Mouse (Mus musculus): ENCODE data around the gene Asb4. TPM values are rescaled to one million over a fixed set of nuclear protein-coding genes. Genes with fewer than 3 reads are reported as not detected.
"Not testable (repeated sequence)": the region's sequence is repeated elsewhere in the genome, so short reads cannot be mapped to it uniquely, and the experiment has no call there.

The Asb4 gene
- polyA plus RNA-seq (2012; rRNA removed) = 2.9 and 4.0 TPM in 2 replicates
- 5.6 and 6.1 TPM in 2 replicates for polyA plus RNA-seq (2014; fragmentation: Nextera tagmentation; extraction: Ambion mirVana)

DNA sequence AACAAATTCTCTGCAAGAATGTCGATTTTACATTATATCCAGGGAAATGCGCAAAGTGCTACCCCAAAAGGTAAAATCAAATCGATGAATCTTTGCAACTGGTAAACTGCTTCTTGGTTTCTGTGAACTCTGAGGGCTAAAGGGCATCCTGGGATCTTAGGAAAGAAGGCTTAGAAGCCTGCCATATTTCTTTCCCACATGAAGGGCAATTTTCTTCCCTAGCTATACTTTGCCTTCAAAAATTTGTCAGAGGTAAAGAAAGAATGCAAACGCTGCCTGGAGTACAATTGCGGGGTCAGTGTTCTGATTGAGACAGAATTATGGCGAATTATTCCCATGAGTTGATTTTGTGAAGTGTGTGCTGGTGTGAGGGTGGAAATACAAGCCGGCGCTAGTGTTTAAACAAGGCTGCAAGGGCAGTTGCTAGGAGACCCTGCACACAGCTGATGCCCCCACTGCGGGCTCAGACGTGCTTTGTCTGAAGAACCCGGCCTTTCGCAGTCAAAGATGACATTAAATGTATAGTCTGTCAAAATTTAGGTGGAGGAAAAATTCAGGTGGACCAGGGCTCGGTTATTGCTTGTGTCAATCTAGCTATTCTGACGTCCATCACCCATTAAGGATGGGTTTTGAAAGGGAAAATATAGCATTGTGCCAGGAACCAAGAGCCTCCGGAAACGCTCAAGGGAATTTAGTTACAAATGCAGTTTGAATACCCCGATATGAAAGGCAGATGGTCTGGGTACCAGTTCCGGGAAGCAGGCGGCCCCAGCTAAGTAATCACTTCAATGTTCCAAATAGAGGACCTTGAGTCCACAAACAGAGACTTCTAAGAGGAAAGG lies at the start of gene Asb4:
Gene Asb4, plus strand, starts transcription at position 51 of the 842 bp plus-strand sequence.
- peak within 1 kb of the TSS; percentile 23; the same call in 1 of the 2 replicates for H3K9ac ChIP-seq (replicated peaks)
- H3K9me3 ChIP-seq (ENCODE audit: control insufficient read depth, low read length) = no peaks in the 10 kb centered on the region
- DNase-seq (ENCODE audit: low read depth in 3 of 3, low spot score in 3 of 3) (no peak), ATAC-seq (ENCODE audit: insufficient read depth) (no peak)
- H3K4me2 ChIP-seq (ENCODE audit: low read depth) = peak within 1 kb of the TSS; percentile 71
- H3K27me3 ChIP-seq (ENCODE audit: control insufficient read depth, insufficient read depth, low read length) = peaks cover 13% of the 10 kb centered on the region
- 11% methylated on average over 19 of the region's 19 CpGs for WGBS (ENCODE audit: insufficient replicate concordance)
- TF ChIP-seq EP300 (IDR thresholded peaks at IDR 0.05; ENCODE audit: low read depth) (no peak), CTCF (IDR thresholded peaks at IDR 0.05; ENCODE audit: low read depth) (no peak)
- no peak within 1 kb of the TSS for H3K27ac ChIP-seq
- H3K36me3 ChIP-seq (replicated peaks; ENCODE audit: control insufficient read depth, insufficient read depth, low read depth) = no peaks in the 10 kb centered on the region
- peaks cover 7 to 37% of the 10 kb centered on the region in 2 experiments for H3K4me1 ChIP-seq (replicated peaks; ENCODE audit: control insufficient read depth in 2 of 2, insufficient read depth in 2 of 2, low read length in 1 of 2)
- H3K4me3 ChIP-seq (ENCODE audit: insufficient read depth in 1 of 2, low read depth in 2 of 2, low read length in 2 of 2) = peak within 1 kb of the TSS; percentile 26 to 32

DNA sequence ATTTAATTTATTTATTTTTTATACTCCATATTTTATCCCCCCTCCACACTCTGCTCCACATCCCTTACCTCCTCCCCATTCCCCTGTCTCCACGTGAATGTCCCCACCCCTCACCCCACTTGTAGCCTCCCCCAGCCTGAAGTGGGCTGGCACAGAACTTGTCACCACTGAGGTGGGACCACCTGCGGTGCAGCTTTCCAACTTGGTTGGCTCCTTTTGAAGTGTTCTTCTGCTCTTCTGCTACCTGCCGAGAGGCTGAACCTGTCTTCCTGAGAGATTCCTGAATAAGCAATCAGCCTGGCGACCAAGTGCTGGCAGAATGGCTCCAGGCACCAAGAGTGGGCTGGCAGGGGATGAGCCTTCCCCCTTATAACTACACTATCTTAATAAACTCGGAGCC lies 49.2 kb upstream of the Asb4 start:
- Histone ChIP-seq H3K4me1 (replicated peaks; ENCODE audit: control insufficient read depth in 2 of 2, insufficient read depth in 2 of 2, low read length in 1 of 2) (no peaks in the 10 kb centered on the region), H3K9me3 (ENCODE audit: control insufficient read depth, low read length) (no peaks in the 10 kb centered on the region), H3K27me3 (ENCODE audit: control insufficient read depth, insufficient read depth, low read length) (no peaks in the 10 kb centered on the region), H3K36me3 (replicated peaks; ENCODE audit: control insufficient read depth, insufficient read depth, low read depth) (no peaks in the 10 kb centered on the region), H3K27ac (no peak overlapping the region), H3K9ac (replicated peaks) (no peak overlapping the region), H3K4me2 (ENCODE audit: low read depth) (no peak overlapping the region), H3K4me3 (ENCODE audit: insufficient read depth in 1 of 2, low read depth in 2 of 2, low read length in 2 of 2) (no peak overlapping the region)
- ATAC-seq (ENCODE audit: insufficient read depth) (no peak), DNase-seq (ENCODE audit: low read depth in 3 of 3, low spot score in 3 of 3) (no peak)
- TF ChIP-seq EP300 (IDR thresholded peaks at IDR 0.05; ENCODE audit: low read depth) = no peak
- no peak for TF ChIP-seq CTCF (IDR thresholded peaks at IDR 0.05; ENCODE audit: low read depth)
- WGBS (ENCODE audit: insufficient replicate concordance) = 71% methylated on average over 5 of the region's 5 CpGs

DNA sequence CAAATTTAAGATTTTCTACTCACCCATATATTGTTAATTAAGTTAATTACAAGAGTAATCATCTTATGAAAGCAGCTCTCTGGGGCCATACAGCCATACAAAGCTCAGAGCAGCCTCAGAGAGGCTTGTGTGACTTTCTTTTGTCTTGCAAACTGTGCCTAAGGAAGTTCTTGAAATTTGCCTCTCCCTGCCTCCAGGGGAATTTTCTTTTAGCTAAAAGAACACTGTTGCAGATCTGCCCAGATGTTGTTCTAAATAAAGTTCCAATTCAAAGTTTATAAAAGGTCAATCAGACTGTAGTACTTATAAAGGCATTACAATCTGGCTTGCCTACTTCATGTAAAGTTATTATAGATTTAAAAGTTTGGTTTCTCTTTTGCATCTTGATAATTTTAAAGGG lies 47.2 kb upstream of the Asb4 start:
- H3K4me3 ChIP-seq (ENCODE audit: insufficient read depth in 1 of 2, low read depth in 2 of 2, low read length in 2 of 2); H3K4me2 ChIP-seq (ENCODE audit: low read depth); DNase-seq (ENCODE audit: low read depth in 3 of 3, low spot score in 3 of 3); H3K9me3 ChIP-seq (ENCODE audit: control insufficient read depth, low read length); H3K27ac ChIP-seq; H3K4me1 ChIP-seq (replicated peaks; ENCODE audit: control insufficient read depth in 2 of 2, insufficient read depth in 2 of 2, low read length in 1 of 2); H3K27me3 ChIP-seq (ENCODE audit: control insufficient read depth, insufficient read depth, low read length); H3K36me3 ChIP-seq (replicated peaks; ENCODE audit: control insufficient read depth, insufficient read depth, low read depth); ATAC-seq (ENCODE audit: insufficient read depth); H3K9ac ChIP-seq (replicated peaks): not testable (repeated sequence)

DNA sequence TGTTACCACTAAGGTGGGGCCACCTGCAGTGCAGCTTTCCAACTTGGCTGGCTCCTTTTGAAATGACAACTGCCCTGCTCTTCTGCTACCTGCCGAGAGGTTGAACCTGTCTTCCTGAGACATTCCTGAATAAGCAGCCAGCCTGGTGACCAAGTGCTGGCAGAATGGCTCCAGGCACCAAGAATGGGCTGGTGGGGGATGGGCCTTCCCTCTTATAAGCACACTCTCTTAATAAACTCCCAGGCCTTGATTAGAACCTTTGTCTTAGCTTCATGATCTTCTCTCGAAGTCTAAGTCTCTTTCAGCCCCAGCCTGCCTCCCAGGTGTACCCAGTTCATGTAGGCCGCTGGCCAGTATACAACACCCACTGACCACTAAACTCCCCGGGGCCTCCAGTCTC lies 44.4 kb upstream of the Asb4 start:
- ATAC-seq (ENCODE audit: insufficient read depth); H3K9ac ChIP-seq (replicated peaks); H3K27ac ChIP-seq; H3K36me3 ChIP-seq (replicated peaks; ENCODE audit: control insufficient read depth, insufficient read depth, low read depth); H3K4me2 ChIP-seq (ENCODE audit: low read depth); H3K4me3 ChIP-seq (ENCODE audit: insufficient read depth in 1 of 2, low read depth in 2 of 2, low read length in 2 of 2); H3K4me1 ChIP-seq (replicated peaks; ENCODE audit: control insufficient read depth in 2 of 2, insufficient read depth in 2 of 2, low read length in 1 of 2); H3K27me3 ChIP-seq (ENCODE audit: control insufficient read depth, insufficient read depth, low read length); DNase-seq (ENCODE audit: low read depth in 3 of 3, low spot score in 3 of 3); H3K9me3 ChIP-seq (ENCODE audit: control insufficient read depth, low read length): not testable (repeated sequence)
- 65% methylated on average over 4 of the region's 4 CpGs for WGBS (ENCODE audit: insufficient replicate concordance)

DNA sequence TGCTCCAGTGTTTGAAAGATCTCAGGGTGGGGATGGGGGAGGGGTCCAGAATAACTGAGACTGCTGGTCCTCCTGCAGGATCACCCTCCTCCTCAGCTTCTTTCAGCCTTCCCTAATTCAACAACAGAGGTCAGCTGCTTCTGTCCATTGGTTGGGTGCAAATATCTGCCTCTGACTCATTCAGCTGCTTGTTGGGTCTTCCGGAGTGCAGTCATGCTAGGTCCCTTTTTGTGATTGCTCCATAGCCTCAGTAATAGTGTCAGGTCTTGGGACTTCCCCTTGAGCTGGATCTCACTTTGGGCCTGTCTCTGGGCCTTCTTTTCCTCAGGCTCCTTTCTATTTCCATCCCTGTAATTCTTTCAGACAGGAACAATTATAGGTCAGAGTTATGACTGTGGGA lies 43.9 kb upstream of the Asb4 start:
- 76% methylated on average over 1 of the region's 1 CpGs for WGBS (ENCODE audit: insufficient replicate concordance)
- not testable (repeated sequence) for ATAC-seq (ENCODE audit: insufficient read depth)

More for the DNA sequence above, 43.9 kb upstream of the Asb4 start:
- not testable (repeated sequence) for H3K36me3 ChIP-seq (replicated peaks; ENCODE audit: control insufficient read depth, insufficient read depth, low read depth); H3K4me3 ChIP-seq (ENCODE audit: insufficient read depth in 1 of 2, low read depth in 2 of 2, low read length in 2 of 2); DNase-seq (ENCODE audit: low read depth in 3 of 3, low spot score in 3 of 3); H3K4me2 ChIP-seq (ENCODE audit: low read depth); H3K9ac ChIP-seq (replicated peaks); H3K27me3 ChIP-seq (ENCODE audit: control insufficient read depth, insufficient read depth, low read length); H3K4me1 ChIP-seq (replicated peaks; ENCODE audit: control insufficient read depth in 2 of 2, insufficient read depth in 2 of 2, low read length in 1 of 2); H3K27ac ChIP-seq; H3K9me3 ChIP-seq (ENCODE audit: control insufficient read depth, low read length)

All from liver, embryonic 14.5 days (tissue).